Mouse (Mus musculus) urinary bladder, postnatal 10 days (tissue): ENCODE measurements at regions not wholly inside any gene's neighbourhood (a gene's known extent, or its start where the extent isn't known, plus 50 kb on each side); places are given as distances from the start of the nearest gene placed in this dataset.

Experiments used
- DNase-seq: peaks from one replicate; pipeline ENCODE4 v3.0.0; 2022; ENCODE audit warnings: low spot score

- DNase-seq: no peak
These were observed 119.3 kb downstream of the Ttc8 start for GRCm38 (mm10) chr12:99039497-99040322.

GRCm38 (mm10) chr12:99041606-99042005 is 121.2 kb downstream of the Ttc8 start:
- no peak for DNase-seq

GRCm38 (mm10) chr12:99042918-99043862 is 122.8 kb downstream of the Ttc8 start:
- DNase-seq: no peak

- no peak for DNase-seq
These were observed 124.1 kb downstream of the Ttc8 start for GRCm38 (mm10) chr12:99044477-99044876.

- no peak for DNase-seq
These were observed 130.1 kb downstream of the Ttc8 start for GRCm38 (mm10) chr12:99050426-99050825.

GRCm38 (mm10) chr12:99052599-99052998 is 132.2 kb downstream of the Ttc8 start:
- no peak for DNase-seq

GRCm38 (mm10) chr12:99057521-99057920 is 137.1 kb downstream of the Ttc8 start:
- no peak for DNase-seq

GRCm38 (mm10) chr12:99058916-99059315 is 138.5 kb downstream of the Ttc8 start:
- DNase-seq: no peak

GRCm38 (mm10) chr12:99059491-99059890 is 139.1 kb downstream of the Ttc8 start:
- DNase-seq: no peak

- DNase-seq: no peak
These were observed 140.3 kb downstream of the Ttc8 start for GRCm38 (mm10) chr12:99060702-99061101.

- no peak for DNase-seq
These were observed 143.1 kb downstream of the Ttc8 start for GRCm38 (mm10) chr12:99063441-99063840.

- no peak for DNase-seq
These were observed 143.5 kb downstream of the Ttc8 start for GRCm38 (mm10) chr12:99063885-99064284.

- no peak for DNase-seq
These were observed 147.6 kb downstream of the Ttc8 start for GRCm38 (mm10) chr12:99067962-99068361.

- DNase-seq: no peak
These were observed 153.4 kb downstream of the Ttc8 start for GRCm38 (mm10) chr12:99073766-99074165.

- DNase-seq: no peak
These were observed 157.0 kb downstream of the Ttc8 start for GRCm38 (mm10) chr12:99077366-99077765.

GRCm38 (mm10) chr12:99079873-99080272 is 159.5 kb downstream of the Ttc8 start:
- no peak for DNase-seq

- DNase-seq: no peak
These were observed 163.2 kb downstream of the Ttc8 start for GRCm38 (mm10) chr12:99083616-99084015.

GRCm38 (mm10) chr12:99084144-99084543 is 163.8 kb downstream of the Ttc8 start:
- peak; percentile 29 for DNase-seq

- no peak for DNase-seq
These were observed 166.9 kb downstream of the Ttc8 start for GRCm38 (mm10) chr12:99087286-99087685.

GRCm38 (mm10) chr12:99091770-99092169 is 171.4 kb downstream of the Ttc8 start:
- no peak for DNase-seq

- DNase-seq: no peak
These were observed 172.8 kb downstream of the Ttc8 start for GRCm38 (mm10) chr12:99093151-99093550.

- no peak for DNase-seq
These were observed 173.6 kb downstream of the Ttc8 start for GRCm38 (mm10) chr12:99093989-99094388.
